Mouse (Mus musculus) thymus, postnatal 14 days (tissue): ENCODE results near the gene Dnajb4.
A peak's percentile ranks its signal among the peaks of the same experiment; 100 is the strongest.

Source experiments
- DNase-seq: peaks from one replicate; pipeline ENCODE4 v3.0.0; 2021

Gene Dnajb4

GRCm38 (mm10) chr3:152209967-152210634 lies at the start of gene Dnajb4, which contains the start of gene Fubp1:
Gene Dnajb4, minus strand, starts transcription at chr3:152210302.
Gene Fubp1, plus strand, starts transcription at chr3:152210422.
- peak; percentile 100 for DNase-seq

GRCm38 (mm10) chr3:152259409-152259808 lies 49.3 kb upstream of the Dnajb4 start:
- DNase-seq = peak; percentile 65

- no peak for DNase-seq
Measured at GRCm38 (mm10) chr3:152257528-152257927, 47.4 kb upstream of the Dnajb4 start.

GRCm38 (mm10) chr3:152250487-152250886 lies 40.4 kb upstream of the Dnajb4 start:
- DNase-seq = no peak

DNA sequence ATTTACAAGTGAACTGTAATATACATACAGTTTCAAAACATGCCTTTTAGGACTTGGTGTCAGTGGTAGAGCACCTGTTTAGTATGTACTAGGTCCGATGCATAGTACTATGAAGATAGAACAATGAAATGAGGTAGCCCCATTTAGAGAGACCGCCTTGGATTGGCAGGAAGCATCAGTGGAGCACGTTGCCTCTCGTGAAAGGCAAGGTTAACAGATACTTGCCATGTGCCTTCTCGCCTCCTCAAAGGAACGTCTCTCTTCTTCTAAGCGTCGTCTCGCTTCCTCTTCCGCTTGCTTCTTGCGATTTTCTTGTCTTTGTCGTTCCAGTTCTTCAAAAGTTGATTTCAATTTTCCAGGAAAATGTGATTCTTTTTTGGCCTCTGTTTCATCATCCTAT lies 37.6 kb upstream of the Dnajb4 start:
- DNase-seq = no peak

DNA sequence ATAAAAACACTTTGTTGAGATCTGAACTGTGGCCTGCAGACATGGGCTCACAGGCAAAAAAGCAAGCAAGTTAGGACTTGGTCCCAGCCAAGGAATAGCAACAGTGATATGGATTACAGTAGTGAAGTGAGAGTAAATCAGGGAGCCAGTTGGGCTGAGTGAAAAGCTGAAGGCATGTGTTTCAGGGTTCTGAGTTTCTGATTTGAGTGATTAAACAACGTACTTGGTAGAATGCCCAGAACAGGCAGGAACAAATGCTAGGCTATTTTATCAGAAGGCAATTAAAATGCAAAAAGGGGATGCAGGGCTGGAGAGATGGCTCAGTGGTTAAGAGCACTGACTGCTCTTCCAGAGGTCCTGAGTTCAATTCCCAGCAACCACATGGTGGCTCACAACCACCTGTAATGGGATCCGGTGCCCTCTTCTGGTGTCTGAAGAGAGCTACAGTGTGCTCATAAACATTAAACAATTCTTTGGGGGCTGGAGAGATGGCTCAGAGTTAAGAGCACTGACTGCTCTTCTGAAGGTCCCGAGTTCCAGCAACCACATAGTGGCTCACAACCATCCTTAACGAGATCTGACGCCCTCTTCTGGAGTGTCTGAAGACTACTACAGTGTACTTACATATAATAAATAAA lies 35.3 kb upstream of the Dnajb4 start:
- no peak for DNase-seq

DNA sequence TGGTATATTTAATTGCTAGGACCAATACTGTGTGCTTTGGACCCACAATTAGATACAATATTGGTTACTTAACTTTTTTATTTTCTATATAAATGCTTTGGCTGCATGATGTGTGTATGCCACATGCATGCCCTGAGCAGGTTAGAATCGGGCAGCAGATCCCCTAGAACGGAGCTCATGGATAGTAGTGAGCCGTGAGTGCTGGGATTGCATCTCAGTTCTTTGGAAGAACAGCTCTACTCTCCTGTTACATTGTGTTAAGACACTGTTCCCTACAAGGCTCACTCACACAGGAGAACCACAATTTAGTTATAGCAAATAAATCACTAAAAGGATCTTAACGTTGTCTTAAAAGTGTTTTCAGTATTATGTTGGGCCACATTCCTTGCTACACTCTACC lies 33.2 kb upstream of the Dnajb4 start:
- no peak for DNase-seq

DNA sequence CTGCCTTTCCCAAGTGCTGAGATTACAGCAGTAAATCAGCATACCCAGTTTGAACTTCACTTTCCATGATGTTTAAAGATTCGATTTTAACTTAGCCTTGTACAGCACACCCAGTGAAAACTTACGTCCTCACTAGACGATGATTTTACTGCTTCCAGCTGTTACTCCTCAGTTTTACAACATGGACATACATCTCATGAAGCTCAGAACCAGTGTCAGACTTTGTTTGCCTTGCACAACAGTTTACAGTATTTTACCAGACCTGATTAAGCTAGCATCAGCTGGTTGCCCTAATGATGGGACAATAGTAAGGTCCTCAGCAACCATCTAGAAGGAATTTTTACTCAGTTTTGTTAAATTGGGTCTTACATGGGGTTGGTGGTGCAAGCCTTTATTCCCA lies 31.0 kb upstream of the Dnajb4 start:
- DNase-seq = no peak

DNA sequence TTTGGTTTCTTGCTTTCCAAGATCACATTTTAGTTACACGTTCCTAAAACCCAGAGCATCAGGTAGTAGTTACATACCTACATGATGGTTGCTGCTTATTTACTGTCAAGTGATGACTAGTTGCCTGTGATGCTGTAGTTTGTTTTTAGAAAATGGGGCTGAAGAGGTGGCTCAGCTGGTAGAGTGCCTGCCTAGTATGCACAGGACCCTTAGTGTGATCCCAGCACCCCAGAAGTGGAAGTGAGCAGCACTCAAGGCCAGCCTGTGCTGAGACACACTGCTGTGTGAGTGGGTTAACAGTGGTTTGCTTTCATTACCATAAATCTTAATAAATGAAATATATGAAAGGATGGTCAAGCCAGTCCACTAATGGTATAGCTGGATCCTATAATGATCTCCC lies 29.5 kb upstream of the Dnajb4 start:
- no peak for DNase-seq

GRCm38 (mm10) chr3:152238836-152239235 lies 28.7 kb upstream of the Dnajb4 start:
- peak; percentile 18 for DNase-seq

- no peak for DNase-seq
Measured at GRCm38 (mm10) chr3:152235805-152236204, 25.7 kb upstream of the Dnajb4 start.

DNA sequence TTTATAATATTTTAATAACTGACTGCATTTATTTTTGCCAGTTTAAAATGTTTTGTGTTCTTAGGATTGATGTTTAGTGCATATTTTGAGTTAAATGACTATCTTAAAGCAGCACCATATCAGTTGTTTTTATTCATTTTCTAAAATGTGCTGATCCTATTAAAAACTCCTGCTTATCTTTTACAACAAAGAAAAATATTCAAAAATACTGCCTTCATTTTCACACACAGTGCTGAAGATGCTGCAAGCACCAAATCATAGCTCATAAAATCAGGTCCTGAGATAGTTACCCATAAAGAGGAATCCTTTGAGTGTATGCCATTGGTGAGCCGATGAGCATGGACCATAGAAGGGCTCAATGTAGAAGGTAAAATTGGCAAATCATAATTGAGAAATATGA lies 25.1 kb upstream of the Dnajb4 start:
- no peak for DNase-seq

DNA sequence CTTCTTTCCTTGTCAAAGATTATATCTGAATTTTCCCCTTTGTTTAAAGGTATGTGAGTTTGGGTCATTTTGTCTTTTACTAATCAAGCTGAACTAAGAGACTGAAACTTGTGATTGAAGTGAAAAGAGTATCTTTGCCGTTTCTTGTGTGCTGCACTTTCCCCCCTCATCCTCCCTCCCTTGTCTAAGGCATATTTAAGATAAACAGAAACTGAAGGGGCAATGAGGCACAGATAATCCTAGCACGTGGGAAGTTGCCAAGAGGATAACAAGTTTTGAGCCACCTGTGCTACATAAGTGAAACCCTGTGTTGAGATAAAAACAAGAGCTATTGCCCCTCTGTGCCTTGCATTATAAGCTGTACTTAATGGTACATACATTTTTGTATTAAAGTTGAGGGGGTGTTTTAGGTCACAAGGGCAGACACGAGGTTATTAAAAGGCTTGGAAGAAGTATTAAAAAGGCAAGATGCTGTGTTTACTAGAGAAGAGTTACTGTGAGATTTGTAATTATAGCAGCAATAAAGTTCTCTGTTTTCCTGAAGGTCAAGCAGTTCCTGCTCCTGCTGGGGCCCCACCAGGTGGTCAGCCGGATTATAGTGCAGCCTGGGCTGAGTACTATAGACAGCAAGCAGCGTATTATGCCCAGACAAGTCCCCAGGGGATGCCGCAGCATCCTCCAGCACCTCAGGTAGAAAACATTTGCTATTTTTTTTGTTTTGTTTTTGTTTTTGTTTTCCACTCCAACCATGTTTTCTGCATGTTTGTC lies 21.4 kb upstream of the Dnajb4 start:
- DNase-seq = no peak

- no peak for DNase-seq
Measured at GRCm38 (mm10) chr3:152229271-152229670, 19.2 kb upstream of the Dnajb4 start.

DNA sequence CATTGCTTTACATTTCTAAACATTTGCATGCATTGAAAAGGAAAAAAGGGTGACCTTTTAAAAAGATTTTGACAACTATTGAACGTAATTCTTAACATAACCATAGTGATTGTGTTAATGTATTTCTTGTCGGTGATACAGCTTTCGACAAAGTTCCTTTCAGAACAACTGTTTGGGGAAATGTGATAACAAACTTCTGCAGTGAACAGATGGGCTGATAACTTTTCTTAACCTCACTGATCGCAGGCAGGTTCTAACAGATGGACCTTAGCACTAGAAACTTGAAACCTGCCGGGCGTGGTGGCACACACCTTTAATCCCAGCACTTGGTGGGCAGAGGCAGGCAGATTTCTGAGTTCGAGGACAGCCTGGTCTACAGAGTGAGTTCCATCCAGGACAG lies 18.7 kb upstream of the Dnajb4 start:
- DNase-seq = no peak

DNA sequence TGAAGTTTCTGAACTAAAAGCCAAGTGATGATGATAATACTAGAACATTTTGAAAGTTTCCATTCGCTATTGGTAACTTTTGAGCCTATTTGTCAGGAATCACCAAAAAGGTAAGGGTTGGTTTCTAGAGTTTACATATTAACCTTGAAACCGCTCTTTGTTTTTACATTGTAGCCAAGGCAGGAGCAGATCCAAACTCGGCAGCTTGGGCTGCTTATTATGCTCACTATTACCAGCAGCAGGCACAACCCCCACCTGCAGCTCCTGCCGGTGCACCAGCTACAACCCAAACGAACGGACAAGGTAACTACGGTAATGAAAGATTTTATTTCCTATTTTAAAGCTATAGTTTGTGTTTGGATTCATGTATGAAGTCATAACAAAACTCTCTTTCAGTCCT lies 15.8 kb upstream of the Dnajb4 start:
- no peak for DNase-seq

GRCm38 (mm10) chr3:152224918-152225317 lies 14.8 kb upstream of the Dnajb4 start:
- no peak for DNase-seq

GRCm38 (mm10) chr3:152213416-152213815 lies 3.3 kb upstream of the Dnajb4 start:
- no peak for DNase-seq

- DNase-seq = peak; percentile 60
Measured at GRCm38 (mm10) chr3:152211731-152212279, 1.7 kb upstream of the Dnajb4 start.

GRCm38 (mm10) chr3:152210728-152211391 lies 758 bp upstream of the Dnajb4 start:
- peak; percentile 85 for DNase-seq

GRCm38 (mm10) chr3:152209177-152209966 lies 730 bp downstream of the Dnajb4 start:
- DNase-seq = no peak
